Mouse (Mus musculus): ENCODE measurements around the gene Dynlrb2. TPM values are rescaled to one million over a fixed set of nuclear protein-coding genes. Genes with fewer than 3 reads are reported as not detected.

Gene Dynlrb2
- polyA plus RNA-seq, 1 experiment from 2014 or later = 4.3 TPM

GRCm38 (mm10) chr8:116524915-116525314 lies 20.1 kb downstream of the Dynlrb2 start:
- ATAC-seq (replicated peaks; ENCODE audit: extremely low read depth, insufficient read depth, low FRiP score) = no peak
- Histone ChIP-seq H3K27ac (ENCODE audit: low read length) (no peak overlapping the region), H3K4me2 (ENCODE audit: low read depth, low read length) (no peak overlapping the region), H3K4me1 (ENCODE audit: control insufficient read depth, insufficient read depth, low read length) (no peaks in the 10 kb centered on the region), H3K9ac (ENCODE audit: low read length) (no peak overlapping the region), H3K4me3 (ENCODE audit: low read length) (no peak overlapping the region), H3K27me3 (ENCODE audit: control insufficient read depth, insufficient read depth, low read length) (no peaks in the 10 kb centered on the region; the same call in 1 of the 2 replicates), H3K9me3 (replicated peaks; ENCODE audit: control insufficient read depth, low read length) (no peaks in the 10 kb centered on the region), H3K36me3 (ENCODE audit: control insufficient read depth, insufficient read depth) (no peaks in the 10 kb centered on the region)
- 80% methylated on average over 7 of the region's 7 CpGs for WGBS

GRCm38 (mm10) chr8:116528736-116529135 lies 24.0 kb downstream of the Dynlrb2 start:
- no peak overlapping the region for H3K27ac ChIP-seq (ENCODE audit: low read length)
- 75% methylated on average over 7 of the region's 7 CpGs for WGBS
- H3K9ac ChIP-seq (ENCODE audit: low read length) = no peak overlapping the region
- no peaks in the 10 kb centered on the region for H3K36me3 ChIP-seq (ENCODE audit: control insufficient read depth, insufficient read depth)
- no peaks in the 10 kb centered on the region; the same call in 1 of the 2 replicates for H3K27me3 ChIP-seq (ENCODE audit: control insufficient read depth, insufficient read depth, low read length)
- no peaks in the 10 kb centered on the region for H3K4me1 ChIP-seq (ENCODE audit: control insufficient read depth, insufficient read depth, low read length)
- H3K4me2 ChIP-seq (ENCODE audit: low read depth, low read length) = no peak overlapping the region
- H3K9me3 ChIP-seq (replicated peaks; ENCODE audit: control insufficient read depth, low read length) = peaks cover 8% of the 10 kb centered on the region; the same call in 1 of the 2 replicates
- H3K4me3 ChIP-seq (ENCODE audit: low read length) = no peak overlapping the region
- no peak for ATAC-seq (replicated peaks; ENCODE audit: extremely low read depth, insufficient read depth, low FRiP score)

GRCm38 (mm10) chr8:116533081-116533480 lies 28.3 kb downstream of the Dynlrb2 start:
- Histone ChIP-seq H3K4me3 (ENCODE audit: low read length) (no peak overlapping the region), H3K27ac (ENCODE audit: low read length) (no peak overlapping the region), H3K9ac (ENCODE audit: low read length) (no peak overlapping the region), H3K4me1 (ENCODE audit: control insufficient read depth, insufficient read depth, low read length) (no peaks in the 10 kb centered on the region), H3K36me3 (ENCODE audit: control insufficient read depth, insufficient read depth) (no peaks in the 10 kb centered on the region), H3K27me3 (ENCODE audit: control insufficient read depth, insufficient read depth, low read length) (no peaks in the 10 kb centered on the region), H3K9me3 (replicated peaks; ENCODE audit: control insufficient read depth, low read length) (peaks cover 9% of the 10 kb centered on the region; the same call in 1 of the 2 replicates), H3K4me2 (ENCODE audit: low read depth, low read length) (no peak overlapping the region)
- no peak for ATAC-seq (replicated peaks; ENCODE audit: extremely low read depth, insufficient read depth, low FRiP score)
- WGBS = 78% methylated on average over 6 of the region's 6 CpGs

GRCm38 (mm10) chr8:116536786-116537185 lies 32.0 kb downstream of the Dynlrb2 start:
- Histone ChIP-seq H3K4me3 (ENCODE audit: low read length) (no peak overlapping the region), H3K36me3 (ENCODE audit: control insufficient read depth, insufficient read depth) (no peaks in the 10 kb centered on the region), H3K4me1 (ENCODE audit: control insufficient read depth, insufficient read depth, low read length) (no peaks in the 10 kb centered on the region), H3K9me3 (replicated peaks; ENCODE audit: control insufficient read depth, low read length) (peaks cover 9% of the 10 kb centered on the region; the same call in 1 of the 2 replicates), H3K4me2 (ENCODE audit: low read depth, low read length) (no peak overlapping the region), H3K9ac (ENCODE audit: low read length) (no peak overlapping the region), H3K27ac (ENCODE audit: low read length) (no peak overlapping the region), H3K27me3 (ENCODE audit: control insufficient read depth, insufficient read depth, low read length) (peaks cover 2% of the 10 kb centered on the region; the same call in 1 of the 2 replicates)
- no peak for ATAC-seq (replicated peaks; ENCODE audit: extremely low read depth, insufficient read depth, low FRiP score)
- 68% methylated on average over 5 of the region's 5 CpGs for whole genome bisulfite sequencing

GRCm38 (mm10) chr8:116538763-116539162 lies 34.0 kb downstream of the Dynlrb2 start:
- no peak overlapping the region for H3K27ac ChIP-seq (ENCODE audit: low read length)
- WGBS = 45% methylated on average over 7 of the region's 7 CpGs
- ATAC-seq (replicated peaks; ENCODE audit: extremely low read depth, insufficient read depth, low FRiP score) = no peak
- H3K27me3 ChIP-seq (ENCODE audit: control insufficient read depth, insufficient read depth, low read length) = peaks cover 2% of the 10 kb centered on the region; the same call in 1 of the 2 replicates
- no peaks in the 10 kb centered on the region for H3K4me1 ChIP-seq (ENCODE audit: control insufficient read depth, insufficient read depth, low read length)
- H3K4me2 ChIP-seq (ENCODE audit: low read depth, low read length) = no peak overlapping the region
- H3K4me3 ChIP-seq (ENCODE audit: low read length) = no peak overlapping the region
- no peaks in the 10 kb centered on the region for H3K36me3 ChIP-seq (ENCODE audit: control insufficient read depth, insufficient read depth)
- H3K9ac ChIP-seq (ENCODE audit: low read length) = no peak overlapping the region
- H3K9me3 ChIP-seq (replicated peaks; ENCODE audit: control insufficient read depth, low read length) = 0 out of 2 replicates have a peak, but pooled peaks cover under 1% of the 10 kb centered on the region

GRCm38 (mm10) chr8:116540136-116540535 lies 35.4 kb downstream of the Dynlrb2 start:
- no peak for ATAC-seq (replicated peaks; ENCODE audit: extremely low read depth, insufficient read depth, low FRiP score)

GRCm38 (mm10) chr8:116542842-116543241 lies 38.1 kb downstream of the Dynlrb2 start:
- Histone ChIP-seq H3K9me3 (replicated peaks; ENCODE audit: control insufficient read depth, low read length) (no peaks in the 10 kb centered on the region), H3K36me3 (ENCODE audit: control insufficient read depth, insufficient read depth) (no peaks in the 10 kb centered on the region), H3K4me2 (ENCODE audit: low read depth, low read length) (no peak overlapping the region), H3K27ac (ENCODE audit: low read length) (no peak overlapping the region), H3K4me1 (ENCODE audit: control insufficient read depth, insufficient read depth, low read length) (no peaks in the 10 kb centered on the region), H3K4me3 (ENCODE audit: low read length) (no peak overlapping the region), H3K27me3 (ENCODE audit: control insufficient read depth, insufficient read depth, low read length) (peaks cover 2% of the 10 kb centered on the region; the same call in 1 of the 2 replicates), H3K9ac (ENCODE audit: low read length) (no peak overlapping the region)
- WGBS = 64% methylated on average over 5 of the region's 5 CpGs
- ATAC-seq (replicated peaks; ENCODE audit: extremely low read depth, insufficient read depth, low FRiP score) = no peak

More at GRCm38 (mm10) chr8:116540136-116540535, 35.4 kb downstream of the Dynlrb2 start:
- Histone ChIP-seq H3K9me3 (replicated peaks; ENCODE audit: control insufficient read depth, low read length) (no peaks in the 10 kb centered on the region), H3K27me3 (ENCODE audit: control insufficient read depth, insufficient read depth, low read length) (peaks cover 2% of the 10 kb centered on the region; the same call in 1 of the 2 replicates), H3K27ac (ENCODE audit: low read length) (no peak overlapping the region), H3K4me2 (ENCODE audit: low read depth, low read length) (no peak overlapping the region), H3K36me3 (ENCODE audit: control insufficient read depth, insufficient read depth) (no peaks in the 10 kb centered on the region), H3K4me3 (ENCODE audit: low read length) (no peak overlapping the region), H3K9ac (ENCODE audit: low read length) (no peak overlapping the region), H3K4me1 (ENCODE audit: control insufficient read depth, insufficient read depth, low read length) (no peaks in the 10 kb centered on the region)
- 91% methylated on average over 1 of the region's 1 CpGs for WGBS

- H3K4me1 ChIP-seq (ENCODE audit: control insufficient read depth, insufficient read depth, low read length) = no peaks in the 10 kb centered on the region
- WGBS = 61% methylated on average over 1 of the region's 1 CpGs
- H3K9ac ChIP-seq (ENCODE audit: low read length) = no peak overlapping the region
- no peaks in the 10 kb centered on the region; the same call in 1 of the 2 replicates for H3K27me3 ChIP-seq (ENCODE audit: control insufficient read depth, insufficient read depth, low read length)
- H3K4me3 ChIP-seq (ENCODE audit: low read length) = no peak overlapping the region
- no peak overlapping the region for H3K4me2 ChIP-seq (ENCODE audit: low read depth, low read length)
- no peak for ATAC-seq (replicated peaks; ENCODE audit: extremely low read depth, insufficient read depth, low FRiP score)
- no peaks in the 10 kb centered on the region for H3K36me3 ChIP-seq (ENCODE audit: control insufficient read depth, insufficient read depth)
- no peak overlapping the region for H3K27ac ChIP-seq (ENCODE audit: low read length)
- H3K9me3 ChIP-seq (replicated peaks; ENCODE audit: control insufficient read depth, low read length) = no peaks in the 10 kb centered on the region
These were observed 38.6 kb downstream of the Dynlrb2 start for GRCm38 (mm10) chr8:116543366-116543765.

GRCm38 (mm10) chr8:116552255-116552654 lies 47.5 kb downstream of the Dynlrb2 start:
- no peak overlapping the region for H3K9ac ChIP-seq (ENCODE audit: low read length)
- no peak for ATAC-seq (replicated peaks; ENCODE audit: extremely low read depth, insufficient read depth, low FRiP score)
- no peaks in the 10 kb centered on the region for H3K4me1 ChIP-seq (ENCODE audit: control insufficient read depth, insufficient read depth, low read length)
- H3K27ac ChIP-seq (ENCODE audit: low read length) = no peak overlapping the region
- H3K4me3 ChIP-seq (ENCODE audit: low read length) = no peak overlapping the region
- no peaks in the 10 kb centered on the region for H3K36me3 ChIP-seq (ENCODE audit: control insufficient read depth, insufficient read depth)
- 68% methylated on average over 6 of the region's 6 CpGs for whole genome bisulfite sequencing
- H3K4me2 ChIP-seq (ENCODE audit: low read depth, low read length) = no peak overlapping the region
- H3K9me3 ChIP-seq (replicated peaks; ENCODE audit: control insufficient read depth, low read length) = no peaks in the 10 kb centered on the region
- H3K27me3 ChIP-seq (ENCODE audit: control insufficient read depth, insufficient read depth, low read length) = no peaks in the 10 kb centered on the region
